Mouse (Mus musculus): ENCODE data around the gene Fam122a. TPM values are rescaled to one million over a fixed set of nuclear protein-coding genes. Genes with fewer than 3 reads are reported as not detected.

The Fam122a gene
- polyA plus RNA-seq, 1 experiment from 2014 or later, result 40.3 TPM

GRCm38 (mm10) chr19:24454451-24454850 is 22.7 kb downstream of the Fam122a start:
- no peaks in the 10 kb centered on the region for H3K9me3 ChIP-seq (ENCODE audit: control insufficient read depth, low read length)
- DNase-seq (ENCODE audit: low spot score) (no peak), ATAC-seq (replicated peaks; ENCODE audit: low FRiP score) (no peak)
- H3K4me2 ChIP-seq, result no peak overlapping the region
- H3K27ac ChIP-seq (ENCODE audit: low read depth, low read length), result no peak overlapping the region
- no peaks in the 10 kb centered on the region for H3K27me3 ChIP-seq (replicated peaks; ENCODE audit: control insufficient read depth, insufficient read depth, low read length)
- 73% methylated on average over 2 of the region's 2 CpGs for WGBS
- peaks cover 6% of the 10 kb centered on the region; the same call in 1 of the 2 replicates for H3K4me1 ChIP-seq (replicated peaks; ENCODE audit: control insufficient read depth, insufficient read depth, low read length)
- H3K4me3 ChIP-seq (ENCODE audit: low read depth, low read length), result no peak overlapping the region
- H3K9ac ChIP-seq (ENCODE audit: low read depth, low read length), result no peak overlapping the region
- no peaks in the 10 kb centered on the region for H3K36me3 ChIP-seq (ENCODE audit: control insufficient read depth, insufficient read depth, low read length)

DNA sequence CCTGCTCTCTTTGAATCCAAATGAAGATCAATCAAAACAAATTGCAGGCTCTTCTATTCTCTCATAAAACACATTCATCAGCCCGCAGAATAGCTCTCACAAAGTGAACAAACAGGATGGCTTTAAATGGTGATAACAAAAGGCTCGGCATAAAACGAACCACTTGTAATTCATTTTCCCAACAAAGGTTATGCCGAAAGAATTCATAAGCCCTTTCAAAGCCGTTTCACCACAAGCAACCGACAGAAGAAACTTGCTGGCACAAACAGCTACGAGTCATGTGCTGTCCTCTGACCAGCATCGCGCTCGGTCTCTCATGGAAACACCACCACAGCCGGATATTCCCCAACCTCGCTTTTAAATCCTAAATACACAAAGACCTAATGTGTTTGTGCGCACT is 23.8 kb downstream of the Fam122a start:
- no peak overlapping the region for H3K4me2 ChIP-seq
- peaks cover 6% of the 10 kb centered on the region; the same call in 1 of the 2 replicates for H3K4me1 ChIP-seq (replicated peaks; ENCODE audit: control insufficient read depth, insufficient read depth, low read length)
- WGBS, result 88% methylated on average over 13 of the region's 13 CpGs
- H3K4me3 ChIP-seq (ENCODE audit: low read depth, low read length), result no peak overlapping the region
- H3K9ac ChIP-seq (ENCODE audit: low read depth, low read length), result no peak overlapping the region
- no peaks in the 10 kb centered on the region for H3K36me3 ChIP-seq (ENCODE audit: control insufficient read depth, insufficient read depth, low read length)
- H3K9me3 ChIP-seq (ENCODE audit: control insufficient read depth, low read length), result no peaks in the 10 kb centered on the region
- no peak for ATAC-seq (replicated peaks; ENCODE audit: low FRiP score)
- H3K27me3 ChIP-seq (replicated peaks; ENCODE audit: control insufficient read depth, insufficient read depth, low read length), result no peaks in the 10 kb centered on the region
- H3K27ac ChIP-seq (ENCODE audit: low read depth, low read length), result no peak overlapping the region
- no peak for DNase-seq (ENCODE audit: low spot score)

DNA sequence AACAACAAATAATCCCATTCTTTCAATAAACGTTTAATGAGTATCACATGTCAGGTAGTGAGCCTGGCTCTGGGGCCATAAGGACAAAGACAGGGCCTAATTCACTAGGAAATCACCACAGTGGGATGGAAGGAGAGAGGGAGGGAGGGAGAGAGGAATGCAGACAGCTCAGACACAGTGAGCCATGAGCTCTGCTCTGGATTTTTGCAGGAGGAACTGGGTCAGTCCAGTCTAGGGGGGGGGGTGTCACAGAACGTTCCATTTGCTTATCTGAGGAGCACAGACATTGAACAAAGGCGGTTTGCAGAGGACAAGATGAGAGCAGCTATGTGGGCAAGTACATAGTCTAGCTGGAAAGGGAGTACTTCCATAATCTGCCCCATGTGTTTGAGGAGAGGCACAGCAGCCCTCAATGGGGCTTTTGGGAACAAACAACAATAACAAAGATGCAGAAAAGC is 24.7 kb downstream of the Fam122a start:
- DNase-seq (ENCODE audit: low spot score) (peak; percentile 50), ATAC-seq (replicated peaks; ENCODE audit: low FRiP score) (peak; percentile 98)
- Histone ChIP-seq H3K9me3 (ENCODE audit: control insufficient read depth, low read length) (no peaks in the 10 kb centered on the region), H3K36me3 (ENCODE audit: control insufficient read depth, insufficient read depth, low read length) (no peaks in the 10 kb centered on the region), H3K9ac (ENCODE audit: low read depth, low read length) (no peak overlapping the region), H3K27ac (ENCODE audit: low read depth, low read length) (peak overlapping the region; percentile 13; the same call in 1 of the 2 replicates), H3K4me3 (ENCODE audit: low read depth, low read length) (no peak overlapping the region), H3K27me3 (replicated peaks; ENCODE audit: control insufficient read depth, insufficient read depth, low read length) (no peaks in the 10 kb centered on the region), H3K4me1 (replicated peaks; ENCODE audit: control insufficient read depth, insufficient read depth, low read length) (peaks cover 6% of the 10 kb centered on the region; the same call in 1 of the 2 replicates), H3K4me2 (peak overlapping the region; percentile 45)
- 21% methylated on average over 3 of the region's 3 CpGs for WGBS

DNA sequence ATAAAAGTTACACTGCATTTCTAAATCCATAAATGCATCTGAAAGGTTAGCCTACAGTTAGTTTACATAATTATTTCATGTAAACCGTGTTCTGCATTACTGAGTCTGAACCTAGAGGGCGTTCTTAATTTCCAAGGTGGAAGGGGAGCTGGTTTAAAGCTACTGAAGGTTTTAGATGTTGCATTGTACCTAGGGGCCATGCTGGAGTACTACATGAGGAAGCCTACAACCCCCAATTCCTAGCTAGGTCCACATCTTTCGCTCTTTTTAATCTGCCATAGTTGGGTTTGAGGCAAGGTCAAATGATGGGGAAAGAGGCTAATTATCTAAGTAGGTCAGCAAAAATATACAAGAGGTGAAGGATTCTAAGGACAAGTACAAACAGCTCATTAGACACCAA is 25.5 kb downstream of the Fam122a start:
- Histone ChIP-seq H3K36me3 (ENCODE audit: control insufficient read depth, insufficient read depth, low read length) (no peaks in the 10 kb centered on the region), H3K4me2 (no peak overlapping the region), H3K9me3 (ENCODE audit: control insufficient read depth, low read length) (no peaks in the 10 kb centered on the region), H3K4me3 (ENCODE audit: low read depth, low read length) (no peak overlapping the region), H3K27me3 (replicated peaks; ENCODE audit: control insufficient read depth, insufficient read depth, low read length) (no peaks in the 10 kb centered on the region), H3K4me1 (replicated peaks; ENCODE audit: control insufficient read depth, insufficient read depth, low read length) (peaks cover 6% of the 10 kb centered on the region; the same call in 1 of the 2 replicates), H3K9ac (ENCODE audit: low read depth, low read length) (no peak overlapping the region), H3K27ac (ENCODE audit: low read depth, low read length) (no peak overlapping the region)
- WGBS, result 82% methylated on average over 3 of the region's 3 CpGs
- no peak for ATAC-seq (replicated peaks; ENCODE audit: low FRiP score)
- DNase-seq (ENCODE audit: low spot score), result no peak

GRCm38 (mm10) chr19:24450740-24451139 is 26.4 kb downstream of the Fam122a start:
- no peak overlapping the region for H3K4me3 ChIP-seq (ENCODE audit: low read depth, low read length)
- no peak overlapping the region for H3K4me2 ChIP-seq
- no peaks in the 10 kb centered on the region for H3K36me3 ChIP-seq (ENCODE audit: control insufficient read depth, insufficient read depth, low read length)
- ATAC-seq (replicated peaks; ENCODE audit: low FRiP score), result no peak
- H3K4me1 ChIP-seq (replicated peaks; ENCODE audit: control insufficient read depth, insufficient read depth, low read length), result peaks cover 6% of the 10 kb centered on the region; the same call in 1 of the 2 replicates
- no peak overlapping the region for H3K9ac ChIP-seq (ENCODE audit: low read depth, low read length)
- no peaks in the 10 kb centered on the region for H3K27me3 ChIP-seq (replicated peaks; ENCODE audit: control insufficient read depth, insufficient read depth, low read length)
- no peaks in the 10 kb centered on the region for H3K9me3 ChIP-seq (ENCODE audit: control insufficient read depth, low read length)
- 78% methylated on average over 8 of the region's 8 CpGs for WGBS
- H3K27ac ChIP-seq (ENCODE audit: low read depth, low read length), result no peak overlapping the region
- DNase-seq (ENCODE audit: low spot score), result no peak

DNA sequence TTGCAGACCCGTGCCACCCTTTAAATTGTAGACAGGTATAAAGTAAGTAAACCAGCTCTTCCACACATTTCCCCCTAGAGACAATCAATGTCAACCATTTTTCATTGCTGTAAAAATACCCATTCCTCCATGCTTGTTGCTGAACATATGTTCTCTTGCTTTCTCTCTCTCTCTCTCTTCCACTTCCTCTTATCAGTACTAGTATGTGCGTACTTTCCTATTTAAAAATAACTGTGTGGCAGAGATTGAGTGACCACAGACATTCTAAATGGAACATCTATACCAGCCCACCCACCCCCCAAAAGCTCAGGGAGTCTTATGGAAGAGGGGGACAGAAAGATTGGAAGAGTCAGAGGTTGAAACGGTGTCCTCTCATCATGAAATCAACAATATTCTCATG is 32.8 kb downstream of the Fam122a start:
- no peaks in the 10 kb centered on the region for H3K36me3 ChIP-seq (ENCODE audit: control insufficient read depth, insufficient read depth, low read length)
- H3K4me3 ChIP-seq (ENCODE audit: low read depth, low read length), result no peak overlapping the region
- H3K27me3 ChIP-seq (replicated peaks; ENCODE audit: control insufficient read depth, insufficient read depth, low read length), result no peaks in the 10 kb centered on the region
- 70% methylated on average over 3 of the region's 3 CpGs for WGBS
- ATAC-seq (replicated peaks; ENCODE audit: low FRiP score), result no peak
- H3K4me2 ChIP-seq, result no peak overlapping the region
- DNase-seq (ENCODE audit: low spot score), result no peak
- peaks cover 4% of the 10 kb centered on the region; the same call in 1 of the 2 replicates for H3K4me1 ChIP-seq (replicated peaks; ENCODE audit: control insufficient read depth, insufficient read depth, low read length)
- H3K27ac ChIP-seq (ENCODE audit: low read depth, low read length), result no peak overlapping the region
- no peaks in the 10 kb centered on the region for H3K9me3 ChIP-seq (ENCODE audit: control insufficient read depth, low read length)
- H3K9ac ChIP-seq (ENCODE audit: low read depth, low read length), result no peak overlapping the region

- no peaks in the 10 kb centered on the region for H3K27me3 ChIP-seq (replicated peaks; ENCODE audit: control insufficient read depth, insufficient read depth, low read length)
- ATAC-seq (replicated peaks; ENCODE audit: low FRiP score), result peak; percentile 65
- no peak overlapping the region for H3K4me2 ChIP-seq
- no peak overlapping the region for H3K27ac ChIP-seq (ENCODE audit: low read depth, low read length)
- H3K9me3 ChIP-seq (ENCODE audit: control insufficient read depth, low read length), result no peaks in the 10 kb centered on the region
- H3K9ac ChIP-seq (ENCODE audit: low read depth, low read length), result no peak overlapping the region
- WGBS, result 38% methylated on average over 4 of the region's 4 CpGs
- H3K4me1 ChIP-seq (replicated peaks; ENCODE audit: control insufficient read depth, insufficient read depth, low read length), result peaks cover 4% of the 10 kb centered on the region; the same call in 1 of the 2 replicates
- no peak for DNase-seq (ENCODE audit: low spot score)
- no peak overlapping the region for H3K4me3 ChIP-seq (ENCODE audit: low read depth, low read length)
- no peaks in the 10 kb centered on the region for H3K36me3 ChIP-seq (ENCODE audit: control insufficient read depth, insufficient read depth, low read length)
Measured at GRCm38 (mm10) chr19:24439715-24440114, 37.4 kb downstream of the Fam122a start.

DNA sequence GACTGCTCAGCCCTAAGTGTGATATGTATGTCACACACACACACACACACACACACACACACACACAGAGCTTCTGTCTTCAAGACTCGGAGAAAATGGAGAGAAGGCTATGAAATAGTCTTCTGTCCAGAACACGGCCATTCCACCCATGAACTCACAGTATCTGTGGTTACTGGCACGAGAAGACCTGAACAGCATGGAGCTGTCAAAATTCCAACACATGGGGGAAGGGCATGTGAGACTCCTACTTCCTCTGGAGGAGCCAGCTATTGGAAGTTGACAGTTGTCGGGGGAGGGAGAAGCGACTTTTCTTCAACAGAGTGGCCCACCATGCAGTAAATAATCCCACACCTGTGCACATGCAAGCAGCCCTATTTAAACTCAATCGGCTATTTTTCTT is 42.9 kb downstream of the Fam122a start:
- Histone ChIP-seq H3K27ac (ENCODE audit: low read depth, low read length) (no peak overlapping the region), H3K27me3 (replicated peaks; ENCODE audit: control insufficient read depth, insufficient read depth, low read length) (no peaks in the 10 kb centered on the region), H3K4me3 (ENCODE audit: low read depth, low read length) (no peak overlapping the region), H3K4me2 (no peak overlapping the region), H3K9me3 (ENCODE audit: control insufficient read depth, low read length) (no peaks in the 10 kb centered on the region), H3K4me1 (replicated peaks; ENCODE audit: control insufficient read depth, insufficient read depth, low read length) (no peaks in the 10 kb centered on the region), H3K36me3 (ENCODE audit: control insufficient read depth, insufficient read depth, low read length) (no peaks in the 10 kb centered on the region), H3K9ac (ENCODE audit: low read depth, low read length) (no peak overlapping the region)
- ATAC-seq (replicated peaks; ENCODE audit: low FRiP score) (no peak), DNase-seq (ENCODE audit: low spot score) (no peak)
- WGBS, result 71% methylated on average over 6 of the region's 6 CpGs

DNA sequence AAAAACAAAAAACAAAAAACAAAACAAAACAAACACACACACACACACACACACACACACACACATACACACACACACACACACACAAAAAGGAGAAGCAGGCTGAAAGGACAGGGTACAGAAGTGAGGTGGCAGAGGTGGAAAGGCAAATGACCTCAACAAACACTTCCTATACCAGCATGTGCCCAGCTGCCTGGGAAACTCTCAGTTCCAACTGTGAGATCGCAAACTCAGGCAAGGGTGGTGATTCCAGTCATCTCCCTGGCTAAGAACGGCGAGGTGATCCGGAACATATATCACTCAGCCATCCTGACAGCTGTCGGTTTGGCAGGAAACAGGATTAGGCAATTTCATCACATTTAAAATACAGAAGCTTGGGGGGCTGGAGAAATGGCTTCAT is 44.7 kb downstream of the Fam122a start:
- no peaks in the 10 kb centered on the region for H3K9me3 ChIP-seq (ENCODE audit: control insufficient read depth, low read length)
- no peak overlapping the region for H3K27ac ChIP-seq (ENCODE audit: low read depth, low read length)
- no peak overlapping the region for H3K9ac ChIP-seq (ENCODE audit: low read depth, low read length)
- no peak for ATAC-seq (replicated peaks; ENCODE audit: low FRiP score)
- WGBS, result 69% methylated on average over 5 of the region's 5 CpGs
- H3K4me1 ChIP-seq (replicated peaks; ENCODE audit: control insufficient read depth, insufficient read depth, low read length), result no peaks in the 10 kb centered on the region
- DNase-seq (ENCODE audit: low spot score), result no peak
- no peak overlapping the region for H3K4me2 ChIP-seq
- no peaks in the 10 kb centered on the region for H3K36me3 ChIP-seq (ENCODE audit: control insufficient read depth, insufficient read depth, low read length)
- H3K4me3 ChIP-seq (ENCODE audit: low read depth, low read length), result no peak overlapping the region
- no peaks in the 10 kb centered on the region for H3K27me3 ChIP-seq (replicated peaks; ENCODE audit: control insufficient read depth, insufficient read depth, low read length)
